In genomic region chr7:109012575-109012974, GRCm38 (mm10) we compare ENCODE assay signal across 14 mouse cellular contexts.
DNase-seq lines count a peak whose midpoint lies in the region; ATAC-seq and TF ChIP-seq lines count a peak whose summit lies in the region.
"Had no signal": no experiment of that assay in that cellular context is flagged by ENCODE, and none has a peak within 500 bp of the region (broad histone marks: within the 10 kb centered on the region; RNA-seq: fewer than 3 reads in every experiment).

No protein-coding gene starts in this region.

- peaks cover 55% of the 10 kb centered on the region for H3K4me1 ChIP-seq in hindbrain, embryonic 12.5 days
- peaks cover 36% of the 10 kb centered on the region for H3K4me1 ChIP-seq in midbrain, embryonic 12.5 days
- H3K4me1 ChIP-seq in neural tube, embryonic 14.5 days (ENCODE audit: control insufficient read depth, insufficient read depth, low read length) = peaks cover 27% of the 10 kb centered on the region

- no peaks in the 10 kb centered on the region for H3K36me3 ChIP-seq in hindbrain, embryonic 12.5 days
- H3K36me3 ChIP-seq in midbrain, embryonic 12.5 days = no peaks in the 10 kb centered on the region
- no peaks in the 10 kb centered on the region for H3K36me3 ChIP-seq in neural tube, embryonic 14.5 days (ENCODE audit: control insufficient read depth, insufficient read depth, low read length)
- H3K36me3 ChIP-seq: heart, embryonic 15.5 days had no signal

- peak overlapping the region; percentile 68 for H3K4me3 ChIP-seq in layer of hippocampus, adult 2 months
- peak overlapping the region; percentile 81; the same call in 1 of the 2 replicates for H3K4me3 ChIP-seq in hindbrain, embryonic 12.5 days
- H3K4me3 ChIP-seq in midbrain, embryonic 12.5 days = peak overlapping the region; percentile 79
- H3K4me3 ChIP-seq in neural tube, embryonic 14.5 days (ENCODE audit: low read depth, low read length) = no peak overlapping the region
- H3K4me3 ChIP-seq: heart, embryonic 15.5 days had no signal

- H3K4me2 ChIP-seq in hindbrain, embryonic 12.5 days (replicated peaks) = peak overlapping the region; percentile 78
- peak overlapping the region; percentile 69 for H3K4me2 ChIP-seq in midbrain, embryonic 12.5 days (replicated peaks)
- H3K4me2 ChIP-seq in neural tube, embryonic 14.5 days (ENCODE audit: low read depth, low read length) = peak overlapping the region; percentile 69
- H3K4me2 ChIP-seq: heart, embryonic 15.5 days had no signal

- WGBS in hindbrain, embryonic 12.5 days = 75% methylated on average over 1 of the region's 1 CpGs
- 67% methylated on average over 1 of the region's 1 CpGs for WGBS in midbrain, embryonic 12.5 days
- WGBS in neural tube, embryonic 14.5 days = 77% methylated on average over 1 of the region's 1 CpGs

- TF ChIP-seq CTCF in layer of hippocampus, adult 2 months (conservative IDR thresholded peaks at IDR 0.05) = no peak

- DNase-seq in layer of hippocampus, adult 2 months (ENCODE audit: low spot score in 2 of 2) = no peak
- DNase-seq in layer of hippocampus, adult 11-12 months (ENCODE audit: low spot score) = no peak
- no peak for DNase-seq in MN1 (ENCODE audit: low spot score)
- DNase-seq in frontal cortex, adult 2 months (ENCODE audit: extremely low spot score in 1 of 2, low spot score in 1 of 2) = no peak
- DNase-seq in thymus, postnatal 4 days = no peak
- DNase-seq: heart, adult 11 months; kidney, adult 18-20 months; kidney, postnatal 14 days; lung, adult 2 months; lung, postnatal 4 days had no signal

- H3K9ac ChIP-seq in hindbrain, embryonic 12.5 days = no peak overlapping the region
- no peak overlapping the region for H3K9ac ChIP-seq in midbrain, embryonic 12.5 days (replicated peaks)
- H3K9ac ChIP-seq in neural tube, embryonic 14.5 days (replicated peaks; ENCODE audit: low read depth, low read length) = no peak overlapping the region
- H3K9ac ChIP-seq: heart, embryonic 15.5 days had no signal

- no peaks in the 10 kb centered on the region for H3K9me3 ChIP-seq in hindbrain, embryonic 12.5 days (replicated peaks)
- no peaks in the 10 kb centered on the region for H3K9me3 ChIP-seq in midbrain, embryonic 12.5 days
- no peaks in the 10 kb centered on the region for H3K9me3 ChIP-seq in neural tube, embryonic 14.5 days (ENCODE audit: control insufficient read depth, low read length)
- H3K9me3 ChIP-seq: heart, embryonic 15.5 days had no signal

- H3K27me3 ChIP-seq in hindbrain, embryonic 12.5 days = peaks cover 39% of the 10 kb centered on the region
- H3K27me3 ChIP-seq in midbrain, embryonic 12.5 days = peaks cover 67% of the 10 kb centered on the region
- no peaks in the 10 kb centered on the region for H3K27me3 ChIP-seq in neural tube, embryonic 14.5 days (ENCODE audit: control insufficient read depth, insufficient read depth, low read length)

- H3K27ac ChIP-seq in layer of hippocampus, adult 2 months = peak overlapping the region; percentile 98
- H3K27ac ChIP-seq in hindbrain, embryonic 12.5 days = peak overlapping the region; percentile 86; the same call in 1 of the 2 replicates
- no peak overlapping the region for H3K27ac ChIP-seq in midbrain, embryonic 12.5 days (replicated peaks)
- no peak overlapping the region for H3K27ac ChIP-seq in neural tube, embryonic 14.5 days (ENCODE audit: low read depth, low read length)
- H3K27ac ChIP-seq: heart, embryonic 15.5 days had no signal

- ATAC-seq in hindbrain, embryonic 12.5 days (ENCODE audit: low FRiP score) = no peak
- ATAC-seq in midbrain, embryonic 12.5 days (ENCODE audit: low FRiP score, low read depth) = no peak
- no peak for ATAC-seq in neural tube, embryonic 14.5 days (ENCODE audit: low read depth)

Comparison
In these comparisons a context has a peak if more than half of its experiments do, and no peak if none do; other contexts are left out.
1. H3K27ac ChIP-seq: peak in layer of hippocampus, adult 2 months (single experiment) and hindbrain, embryonic 12.5 days (single experiment); none in midbrain, embryonic 12.5 days (single experiment) and neural tube, embryonic 14.5 days (single experiment).
2. Peak in every context shown above with its lines, with median percentiles within 50 percentile points of each other: H3K4me2 ChIP-seq.